In the genomic region with DNA sequence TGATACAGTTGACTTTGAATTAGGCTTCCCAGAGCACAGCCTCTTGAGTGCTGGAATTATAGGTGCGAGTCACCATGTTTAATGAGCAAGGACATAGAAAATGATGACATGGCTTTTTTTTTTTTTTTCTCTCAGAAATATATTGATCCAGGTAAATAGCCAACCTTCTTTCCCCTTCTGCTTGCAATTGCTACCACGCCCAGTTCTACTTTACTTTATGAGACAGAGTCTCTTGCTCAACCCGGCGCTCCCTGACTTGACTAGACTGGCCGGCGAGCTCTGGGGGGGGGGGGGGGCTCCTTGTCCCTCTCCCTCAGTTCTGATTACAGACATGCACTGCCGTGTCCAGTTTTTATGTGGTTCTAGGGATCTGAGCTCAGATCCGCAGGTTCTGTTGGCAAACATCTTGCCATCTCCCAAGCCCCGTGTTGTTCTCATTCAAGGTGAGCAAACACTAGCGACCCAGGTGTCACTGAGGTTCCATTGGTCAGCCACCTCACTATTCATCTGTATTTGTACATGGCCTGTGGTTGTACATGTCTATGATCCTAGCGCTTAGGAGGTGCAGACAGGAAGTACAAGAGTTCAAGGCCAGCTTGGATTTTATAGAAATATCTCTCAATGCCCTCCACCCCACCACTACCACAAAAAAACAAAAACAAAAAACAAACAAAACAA, we compare ENCODE assay signal across 23 mouse cellular contexts. TPM values are rescaled to one million over a fixed set of nuclear protein-coding genes. Genes with fewer than 3 reads are reported as not detected.
DNase-seq lines count a peak whose midpoint lies in the region; ATAC-seq and TF ChIP-seq lines count a peak whose summit lies in the region.
"Had no signal": no experiment of that assay in that cellular context is flagged by ENCODE, and none has a peak within 500 bp of the region (broad histone marks: within the 10 kb centered on the region; RNA-seq: fewer than 3 reads in every experiment).

No protein-coding gene starts in this region.

- no peak for TF ChIP-seq CTCF in intestine, postnatal 0 days (IDR thresholded peaks at IDR 0.05; ENCODE audit: low read depth)

- ATAC-seq in liver, embryonic 16.5 days (ENCODE audit: low read depth): peak; percentile 45
- ATAC-seq in liver, embryonic 12.5 days: no peak
- peak; percentile 57 for ATAC-seq in intestine, embryonic 15.5 days
- ATAC-seq in intestine, postnatal 0 days: peak; percentile 55
- no peak for ATAC-seq in stomach, embryonic 16.5 days (ENCODE audit: insufficient read depth, low FRiP score)
- ATAC-seq in forebrain, embryonic 11.5 days (replicated peaks; ENCODE audit: low FRiP score): no peak
- ATAC-seq: activated CD4-positive, CD25-positive, alpha-beta regulatory T cell, adult 4 months; CD4-positive, CD25-positive, alpha-beta regulatory T cell, adult 4 months; forebrain, embryonic 14.5 days; forebrain, postnatal 0 days had no signal

- no peaks in the 10 kb centered on the region for H3K9me3 ChIP-seq in liver, embryonic 16.5 days (replicated peaks; ENCODE audit: control insufficient read depth, low read length)
- no peaks in the 10 kb centered on the region for H3K9me3 ChIP-seq in liver, embryonic 12.5 days (replicated peaks)
- no peaks in the 10 kb centered on the region for H3K9me3 ChIP-seq in intestine, embryonic 15.5 days
- H3K9me3 ChIP-seq in intestine, postnatal 0 days (ENCODE audit: control insufficient read depth): no peaks in the 10 kb centered on the region
- no peaks in the 10 kb centered on the region for H3K9me3 ChIP-seq in stomach, embryonic 16.5 days (replicated peaks; ENCODE audit: control insufficient read depth, low read length)
- no peaks in the 10 kb centered on the region for H3K9me3 ChIP-seq in forebrain, embryonic 11.5 days (ENCODE audit: control insufficient read depth, low read length)
- H3K9me3 ChIP-seq: forebrain, embryonic 10.5 days; hindbrain, embryonic 12.5 days; hindbrain, embryonic 15.5 days had no signal

- H3K27ac ChIP-seq in liver, embryonic 16.5 days (ENCODE audit: low read length): no peak overlapping the region
- no peak overlapping the region for H3K27ac ChIP-seq in liver, embryonic 12.5 days
- H3K27ac ChIP-seq in intestine, embryonic 15.5 days: peak overlapping the region; percentile 49; the same call in 1 of the 2 replicates
- H3K27ac ChIP-seq in intestine, postnatal 0 days (ENCODE audit: low read depth, low read length): peak overlapping the region; percentile 91
- H3K27ac ChIP-seq in stomach, embryonic 16.5 days (ENCODE audit: low read length): 0 out of 2 replicates have a peak overlapping the region, but pooled peaks have one; percentile 33
- no peak overlapping the region for H3K27ac ChIP-seq in forebrain, embryonic 11.5 days (ENCODE audit: low read depth, low read length)
- H3K27ac ChIP-seq: forebrain, embryonic 10.5 days; heart, adult 2 months; hindbrain, embryonic 12.5 days; hindbrain, embryonic 15.5 days had no signal

- no peaks in the 10 kb centered on the region for H3K36me3 ChIP-seq in liver, embryonic 16.5 days (ENCODE audit: control insufficient read depth, insufficient read depth)
- no peaks in the 10 kb centered on the region for H3K36me3 ChIP-seq in liver, embryonic 12.5 days
- no peaks in the 10 kb centered on the region for H3K36me3 ChIP-seq in intestine, embryonic 15.5 days
- H3K36me3 ChIP-seq in intestine, postnatal 0 days (ENCODE audit: control insufficient read depth, insufficient read depth): no peaks in the 10 kb centered on the region
- no peaks in the 10 kb centered on the region for H3K36me3 ChIP-seq in stomach, embryonic 16.5 days (ENCODE audit: control insufficient read depth, insufficient read depth, low read length)
- H3K36me3 ChIP-seq in forebrain, embryonic 11.5 days (ENCODE audit: control insufficient read depth, insufficient read depth, low read length): no peaks in the 10 kb centered on the region
- H3K36me3 ChIP-seq: forebrain, embryonic 10.5 days; hindbrain, embryonic 12.5 days; hindbrain, embryonic 15.5 days had no signal

- H3K27me3 ChIP-seq in liver, embryonic 16.5 days (ENCODE audit: control insufficient read depth, insufficient read depth, low read depth, low read length): no peaks in the 10 kb centered on the region
- H3K27me3 ChIP-seq in liver, embryonic 12.5 days (replicated peaks): no peaks in the 10 kb centered on the region
- H3K27me3 ChIP-seq in intestine, embryonic 15.5 days (replicated peaks): no peaks in the 10 kb centered on the region
- no peaks in the 10 kb centered on the region for H3K27me3 ChIP-seq in intestine, postnatal 0 days (replicated peaks; ENCODE audit: control insufficient read depth, insufficient read depth, low read length)
- no peaks in the 10 kb centered on the region for H3K27me3 ChIP-seq in stomach, embryonic 16.5 days (ENCODE audit: control insufficient read depth, insufficient read depth, low read length)
- H3K27me3 ChIP-seq in forebrain, embryonic 11.5 days (ENCODE audit: control insufficient read depth, insufficient read depth, low read length): no peaks in the 10 kb centered on the region

- no peak overlapping the region for H3K4me2 ChIP-seq in liver, embryonic 16.5 days (ENCODE audit: low read depth, low read length)
- H3K4me2 ChIP-seq in liver, embryonic 12.5 days: no peak overlapping the region
- H3K4me2 ChIP-seq in intestine, embryonic 15.5 days (replicated peaks): no peak overlapping the region
- H3K4me2 ChIP-seq in intestine, postnatal 0 days (replicated peaks; ENCODE audit: low read depth): no peak overlapping the region
- H3K4me2 ChIP-seq in stomach, embryonic 16.5 days (ENCODE audit: low read depth, low read length): no peak overlapping the region
- no peak overlapping the region for H3K4me2 ChIP-seq in forebrain, embryonic 11.5 days (ENCODE audit: low read depth, low read length, severe bottlenecking)
- H3K4me2 ChIP-seq: heart, embryonic 11.5 days; hindbrain, embryonic 12.5 days; hindbrain, embryonic 15.5 days had no signal

- H3K9ac ChIP-seq in liver, embryonic 16.5 days (ENCODE audit: low read depth, low read length): no peak overlapping the region
- H3K9ac ChIP-seq in liver, embryonic 12.5 days: no peak overlapping the region
- H3K9ac ChIP-seq in intestine, embryonic 15.5 days: no peak overlapping the region
- H3K9ac ChIP-seq in intestine, postnatal 0 days (ENCODE audit: low read depth, low read length): no peak overlapping the region
- H3K9ac ChIP-seq in stomach, embryonic 16.5 days (ENCODE audit: low read length): no peak overlapping the region
- no peak overlapping the region for H3K9ac ChIP-seq in forebrain, embryonic 11.5 days (ENCODE audit: low read length)
- H3K9ac ChIP-seq: forebrain, postnatal 0 days; hindbrain, embryonic 12.5 days; hindbrain, embryonic 15.5 days had no signal

- DNase-seq in frontal cortex, postnatal 36 days (ENCODE audit: low spot score in 2 of 2): no peak
- DNase-seq in thymus, postnatal 10 days (ENCODE audit: low spot score in 2 of 2): no peak
- DNase-seq in forebrain, embryonic 11.5 days (ENCODE audit: low spot score): no peak
- DNase-seq: adrenal gland, adult 8-10 months; adrenal gland, postnatal 36 days; cerebellum, adult 18-20 months; cerebellum, adult 9-10 months; cerebellum, postnatal 14 days; forebrain, postnatal 0 days; gastrocnemius, postnatal 25 days; heart, adult 2 months had no signal

- no peaks in the 10 kb centered on the region for H3K4me1 ChIP-seq in liver, embryonic 16.5 days (ENCODE audit: control insufficient read depth, low read depth, low read length)
- no peaks in the 10 kb centered on the region for H3K4me1 ChIP-seq in liver, embryonic 12.5 days
- H3K4me1 ChIP-seq in intestine, embryonic 15.5 days (replicated peaks): 0 out of 2 replicates have a peak, but pooled peaks cover 5% of the 10 kb centered on the region
- no peaks in the 10 kb centered on the region for H3K4me1 ChIP-seq in intestine, postnatal 0 days (replicated peaks; ENCODE audit: control insufficient read depth, insufficient read depth, low read length)
- H3K4me1 ChIP-seq in stomach, embryonic 16.5 days (ENCODE audit: control insufficient read depth, insufficient read depth, low read length): no peaks in the 10 kb centered on the region
- H3K4me1 ChIP-seq in forebrain, embryonic 11.5 days (replicated peaks; ENCODE audit: control insufficient read depth, insufficient read depth, low read length): no peaks in the 10 kb centered on the region
- H3K4me1 ChIP-seq: forebrain, embryonic 10.5 days; hindbrain, embryonic 12.5 days; hindbrain, embryonic 15.5 days had no signal

- no peak overlapping the region for H3K4me3 ChIP-seq in liver, embryonic 16.5 days (ENCODE audit: low read depth, low read length)
- H3K4me3 ChIP-seq in liver, embryonic 12.5 days: no peak overlapping the region
- no peak overlapping the region for H3K4me3 ChIP-seq in intestine, embryonic 15.5 days (replicated peaks)
- H3K4me3 ChIP-seq in intestine, postnatal 0 days (ENCODE audit: low read depth, low read length): no peak overlapping the region
- no peak overlapping the region for H3K4me3 ChIP-seq in stomach, embryonic 16.5 days (replicated peaks; ENCODE audit: low read length)
- H3K4me3 ChIP-seq in forebrain, embryonic 11.5 days (ENCODE audit: low read depth, low read length): no peak overlapping the region
- H3K4me3 ChIP-seq: forebrain, embryonic 10.5 days; heart, adult 2 months; hindbrain, embryonic 12.5 days; hindbrain, embryonic 15.5 days had no signal

- 63% methylated on average over 11 of the region's 11 CpGs for WGBS in liver, embryonic 16.5 days (ENCODE audit: insufficient replicate concordance)
- 67% methylated on average over 11 of the region's 11 CpGs for WGBS in liver, embryonic 12.5 days (ENCODE audit: insufficient replicate concordance)
- 74% methylated on average over 11 of the region's 11 CpGs for WGBS in intestine, embryonic 15.5 days
- WGBS in intestine, postnatal 0 days: 43% methylated on average over 11 of the region's 11 CpGs
- WGBS in stomach, embryonic 16.5 days: 68% methylated on average over 11 of the region's 11 CpGs
- WGBS in forebrain, embryonic 11.5 days: 94% methylated on average over 11 of the region's 11 CpGs

RNA-seq across cellular contexts. Expression of a gene that starts 6.9 kb away (rescaled TPM):
- polyA plus RNA-seq in liver, embryonic 16.5 days (2015; fragmentation: Nextera tagmentation; extraction: Ambion mirVana): 8.2 and 9.0 TPM in 2 replicates
- 4.6 and 5.4 TPM in 2 replicates for polyA plus RNA-seq in liver, embryonic 12.5 days (2016; fragmentation: Nextera tagmentation; extraction: Ambion mirVana)
- polyA plus RNA-seq in intestine, embryonic 15.5 days (2015; fragmentation: Nextera tagmentation; extraction: Ambion mirVana): 27.4 and 28.6 TPM in 2 replicates
- 38.8 and 41.1 TPM in 2 replicates for polyA plus RNA-seq in intestine, postnatal 0 days (2015; fragmentation: Nextera tagmentation; extraction: Ambion mirVana)
- polyA plus RNA-seq in stomach, embryonic 16.5 days (2015; fragmentation: Nextera tagmentation; extraction: Ambion mirVana): 19.3 and 22.6 TPM in 2 replicates
- polyA plus RNA-seq in forebrain, embryonic 11.5 days (2014; fragmentation: Nextera tagmentation; extraction: Ambion mirVana): 4.1 and 4.2 TPM in 2 replicates

Comparison
In these comparisons a context has a peak if more than half of its experiments do, and no peak if none do; other contexts are left out.
1. ATAC-seq: peak in liver, embryonic 16.5 days (single experiment), intestine, embryonic 15.5 days (single experiment) and intestine, postnatal 0 days (single experiment); none in liver, embryonic 12.5 days (single experiment), stomach, embryonic 16.5 days (single experiment) and forebrain, embryonic 11.5 days (single experiment).
2. H3K27ac ChIP-seq: peak in intestine, embryonic 15.5 days (single experiment), intestine, postnatal 0 days (single experiment) and stomach, embryonic 16.5 days (single experiment); none in liver, embryonic 16.5 days (single experiment), liver, embryonic 12.5 days (single experiment) and forebrain, embryonic 11.5 days (single experiment).